Mouse (Mus musculus): ENCODE data around the gene Scaper. TPM values are rescaled to one million over a fixed set of nuclear protein-coding genes. Genes with fewer than 3 reads are reported as not detected.

Gene Scaper
- polyA plus RNA-seq, 1 experiment: 1.5 TPM

DNA sequence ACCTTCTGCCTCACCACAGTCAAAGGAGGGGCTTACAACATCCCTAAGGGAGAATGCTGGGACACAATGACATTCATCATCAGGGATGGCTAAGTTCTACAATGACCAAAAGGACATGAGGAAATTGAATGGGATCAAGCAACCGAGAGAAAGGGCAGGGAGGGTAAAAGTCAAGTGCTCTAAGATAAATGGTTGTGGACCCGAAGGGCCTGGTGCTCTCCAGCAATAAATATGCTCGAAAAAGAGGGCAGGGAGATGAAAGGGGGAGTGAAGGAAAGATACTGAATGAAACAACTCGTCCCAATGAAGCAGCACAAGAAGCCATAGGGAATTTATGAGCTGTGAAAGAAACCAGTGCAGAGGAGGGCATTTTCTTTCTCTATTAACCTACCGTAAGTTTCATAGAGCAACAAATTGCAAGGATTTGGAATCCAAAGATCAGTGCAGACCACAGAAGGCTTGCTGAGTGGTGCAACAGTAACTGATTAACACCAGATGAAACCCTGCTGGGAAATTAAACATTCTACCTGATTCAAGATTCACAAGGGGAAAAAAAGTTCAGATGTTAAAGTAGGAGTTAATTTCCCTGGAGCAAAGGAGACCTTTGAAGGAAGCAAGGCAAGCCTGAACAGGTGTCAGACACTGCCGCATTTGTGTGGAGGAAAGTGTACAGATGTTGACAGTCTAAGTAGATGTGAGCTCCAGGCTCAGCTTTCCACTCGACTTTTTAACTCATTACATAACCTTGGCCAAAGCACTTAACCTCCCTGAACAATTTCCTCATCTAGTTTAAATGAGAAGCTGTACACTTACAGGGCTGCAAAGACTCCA, 329.0 kb downstream of the Scaper start:
- no peak for TF ChIP-seq POLR2A (IDR thresholded peaks at IDR 0.05; ENCODE audit: insufficient read length, low read depth)
- no peak for TF ChIP-seq MYOD1 (IDR thresholded peaks at IDR 0.05; ENCODE audit: control insufficient read depth in 1 of 3, insufficient read length in 2 of 3, low read depth in 2 of 3)
- no peak for TF ChIP-seq MYOG (IDR thresholded peaks at IDR 0.05; ENCODE audit: control insufficient read depth in 1 of 3, insufficient read depth in 1 of 3, insufficient read length in 2 of 3, low read depth in 2 of 3)
- Histone ChIP-seq H3K36me3 (ENCODE audit: control insufficient read depth, insufficient read depth) (no peaks in the 10 kb centered on the region), H3ac (ENCODE audit: control insufficient read depth, insufficient read length) (no peak overlapping the region), H3K4me2 (ENCODE audit: low read depth) (no peak overlapping the region), H3K27me3 (ENCODE audit: control insufficient read depth, insufficient read depth, insufficient read length) (no peaks in the 10 kb centered on the region), H3K79me2 (ENCODE audit: control insufficient read depth, insufficient read depth) (no peaks in the 10 kb centered on the region), H3K4me3 (no peak overlapping the region)

DNA sequence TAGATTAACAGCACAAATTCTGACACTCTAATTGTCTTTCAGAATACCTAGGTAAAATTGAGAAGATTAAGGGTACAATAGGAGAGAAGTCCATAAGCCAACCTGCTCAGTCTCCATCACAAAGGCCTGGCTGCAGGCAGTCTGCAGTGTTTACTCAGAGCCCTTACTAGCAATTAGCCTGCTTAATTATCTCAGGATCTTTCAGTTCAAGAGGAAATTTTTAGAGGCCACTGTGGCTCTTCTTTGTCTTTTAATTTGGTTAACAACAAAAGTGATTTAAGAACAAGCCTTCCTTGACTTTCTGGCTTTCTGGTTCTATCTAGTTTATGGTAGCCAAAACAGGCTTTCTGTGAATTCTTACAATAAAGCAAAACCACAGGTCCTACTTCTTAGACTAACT, 339.3 kb downstream of the Scaper start:
- Histone ChIP-seq H3K79me2 (ENCODE audit: control insufficient read depth, insufficient read depth) (no peaks in the 10 kb centered on the region), H3K36me3 (ENCODE audit: control insufficient read depth, insufficient read depth) (no peaks in the 10 kb centered on the region), H3ac (ENCODE audit: control insufficient read depth, insufficient read length) (no peak overlapping the region), H3K4me3 (no peak overlapping the region), H3K27me3 (ENCODE audit: control insufficient read depth, insufficient read depth, insufficient read length) (no peaks in the 10 kb centered on the region), H3K4me2 (ENCODE audit: low read depth) (no peak overlapping the region)
- TF ChIP-seq MYOG (IDR thresholded peaks at IDR 0.05; ENCODE audit: control insufficient read depth in 1 of 3, insufficient read depth in 1 of 3, insufficient read length in 2 of 3, low read depth in 2 of 3): no peak

DNA sequence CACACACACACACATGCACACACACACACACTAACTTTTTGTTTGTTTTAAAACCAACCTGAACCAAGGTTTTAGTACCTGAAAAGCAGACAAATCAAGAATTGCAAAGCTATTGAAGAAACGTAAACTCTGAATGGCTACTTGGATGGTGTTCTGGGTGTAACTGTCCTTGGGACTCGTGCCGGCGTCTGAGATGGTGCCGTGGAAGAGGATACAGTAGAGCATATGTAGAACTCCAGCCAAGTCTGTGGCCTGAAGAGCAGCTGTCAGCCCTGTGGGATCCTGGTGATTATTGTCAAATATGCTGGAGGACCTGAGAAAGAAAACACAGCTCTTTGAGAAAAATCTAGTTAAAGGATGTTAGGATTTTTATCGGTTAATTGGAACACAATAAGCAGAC, 351.8 kb downstream of the Scaper start:
- Histone ChIP-seq H3K79me2 (ENCODE audit: control insufficient read depth, insufficient read depth) (no peaks in the 10 kb centered on the region), H3ac (ENCODE audit: control insufficient read depth, insufficient read length) (no peak overlapping the region), H3K36me3 (ENCODE audit: control insufficient read depth, insufficient read depth) (no peaks in the 10 kb centered on the region), H3K27me3 (ENCODE audit: control insufficient read depth, insufficient read depth, insufficient read length) (no peaks in the 10 kb centered on the region), H3K4me3 (no peak overlapping the region), H3K4me2 (ENCODE audit: low read depth) (no peak overlapping the region)
- TF ChIP-seq MYOG (IDR thresholded peaks at IDR 0.05; ENCODE audit: control insufficient read depth in 1 of 3, insufficient read depth in 1 of 3, insufficient read length in 2 of 3, low read depth in 2 of 3) (no peak), MYOD1 (IDR thresholded peaks at IDR 0.05; ENCODE audit: control insufficient read depth in 1 of 3, insufficient read length in 2 of 3, low read depth in 2 of 3) (peak in 1 of 3 experiments; percentile 36)

DNA sequence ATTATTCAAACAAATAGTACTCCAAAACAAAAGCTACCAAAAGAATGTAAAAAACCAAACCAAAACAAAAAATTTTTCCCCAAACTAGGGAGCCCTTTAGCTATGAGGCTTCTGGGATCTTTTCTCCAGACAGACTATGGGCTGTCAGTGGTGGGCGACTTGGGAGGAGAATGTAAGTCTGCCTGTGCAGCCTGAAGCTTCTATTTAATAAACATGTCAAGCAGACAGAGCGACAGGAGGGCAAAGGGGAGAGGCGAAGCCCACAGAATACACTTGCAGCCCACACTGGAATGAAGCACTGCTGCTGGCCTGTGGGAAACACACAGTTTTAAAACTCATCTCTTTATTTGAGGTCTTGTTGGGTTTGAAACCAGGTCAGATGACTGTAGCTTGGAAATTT, 356.5 kb downstream of the Scaper start:
- H3K4me3 ChIP-seq: no peak overlapping the region
- no peaks in the 10 kb centered on the region for H3K36me3 ChIP-seq (ENCODE audit: control insufficient read depth, insufficient read depth)
- H3K27me3 ChIP-seq (ENCODE audit: control insufficient read depth, insufficient read depth, insufficient read length): no peaks in the 10 kb centered on the region
- no peak overlapping the region for H3ac ChIP-seq (ENCODE audit: control insufficient read depth, insufficient read length)
- no peak for TF ChIP-seq MAX (IDR thresholded peaks at IDR 0.05; ENCODE audit: low read depth)
- no peak for TF ChIP-seq REST (IDR thresholded peaks at IDR 0.05; ENCODE audit: insufficient read depth, insufficient read length)
- no peak for TF ChIP-seq SRF (IDR thresholded peaks at IDR 0.05; ENCODE audit: control insufficient read depth, insufficient read length, low read depth)
- TF ChIP-seq TCF3 (IDR thresholded peaks at IDR 0.05; ENCODE audit: insufficient read length, low read depth): no peak
- TF ChIP-seq POLR2A (IDR thresholded peaks at IDR 0.05; ENCODE audit: insufficient read length, low read depth): no peak
- no peak for TF ChIP-seq POLR2AphosphoS2 (IDR thresholded peaks at IDR 0.05; ENCODE audit: insufficient read length, low read depth)
- TF ChIP-seq E2F4 (IDR thresholded peaks at IDR 0.05; ENCODE audit: insufficient read depth): no peak
- TF ChIP-seq CEBPB (IDR thresholded peaks at IDR 0.05; ENCODE audit: insufficient read depth, poor library complexity, severe bottlenecking): no peak
- TF ChIP-seq MYOD1 (IDR thresholded peaks at IDR 0.05; ENCODE audit: control insufficient read depth in 1 of 3, insufficient read length in 2 of 3, low read depth in 2 of 3): no peak
- TF ChIP-seq TCF12 (IDR thresholded peaks at IDR 0.05; ENCODE audit: insufficient read depth, poor library complexity, severe bottlenecking): no peak
- TF ChIP-seq MYOG (IDR thresholded peaks at IDR 0.05; ENCODE audit: control insufficient read depth in 1 of 3, insufficient read depth in 1 of 3, insufficient read length in 2 of 3, low read depth in 2 of 3): no peak
- TF ChIP-seq USF1 (IDR thresholded peaks at IDR 0.05; ENCODE audit: low read depth): no peak
- H3K4me2 ChIP-seq (ENCODE audit: low read depth): no peak overlapping the region
- H3K79me2 ChIP-seq (ENCODE audit: control insufficient read depth, insufficient read depth): no peaks in the 10 kb centered on the region

DNA sequence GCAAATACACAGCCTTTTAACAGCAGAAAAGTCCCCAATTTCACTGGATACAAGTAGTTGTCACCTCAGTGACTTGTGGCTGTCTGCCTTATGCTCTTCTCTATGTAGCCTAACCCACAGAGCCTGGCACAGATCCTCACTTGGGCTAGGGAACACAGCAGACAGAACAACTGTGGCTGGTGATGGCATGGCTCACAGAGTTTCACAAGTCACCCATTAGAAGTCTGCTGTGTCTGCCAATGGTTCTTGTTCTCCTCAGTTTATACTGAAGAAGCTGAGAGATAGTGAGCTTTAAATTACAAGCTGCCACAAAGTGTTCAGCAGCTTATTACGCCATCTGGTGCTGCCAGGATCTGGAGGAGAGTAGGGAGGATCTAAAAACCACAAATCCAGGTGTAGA, 361.3 kb downstream of the Scaper start:
- H3K4me3 ChIP-seq: no peak overlapping the region
- no peak overlapping the region for H3K4me2 ChIP-seq (ENCODE audit: low read depth)
- no peak overlapping the region for H3ac ChIP-seq (ENCODE audit: control insufficient read depth, insufficient read length)
- no peaks in the 10 kb centered on the region for H3K27me3 ChIP-seq (ENCODE audit: control insufficient read depth, insufficient read depth, insufficient read length)
- no peak for TF ChIP-seq POLR2AphosphoS2 (IDR thresholded peaks at IDR 0.05; ENCODE audit: insufficient read length, low read depth)
- TF ChIP-seq MYOG (IDR thresholded peaks at IDR 0.05; ENCODE audit: control insufficient read depth in 1 of 3, insufficient read depth in 1 of 3, insufficient read length in 2 of 3, low read depth in 2 of 3): peak in 1 of 3 experiments; percentile 10
- no peaks in the 10 kb centered on the region for H3K36me3 ChIP-seq (ENCODE audit: control insufficient read depth, insufficient read depth)
- no peaks in the 10 kb centered on the region for H3K79me2 ChIP-seq (ENCODE audit: control insufficient read depth, insufficient read depth)

DNA sequence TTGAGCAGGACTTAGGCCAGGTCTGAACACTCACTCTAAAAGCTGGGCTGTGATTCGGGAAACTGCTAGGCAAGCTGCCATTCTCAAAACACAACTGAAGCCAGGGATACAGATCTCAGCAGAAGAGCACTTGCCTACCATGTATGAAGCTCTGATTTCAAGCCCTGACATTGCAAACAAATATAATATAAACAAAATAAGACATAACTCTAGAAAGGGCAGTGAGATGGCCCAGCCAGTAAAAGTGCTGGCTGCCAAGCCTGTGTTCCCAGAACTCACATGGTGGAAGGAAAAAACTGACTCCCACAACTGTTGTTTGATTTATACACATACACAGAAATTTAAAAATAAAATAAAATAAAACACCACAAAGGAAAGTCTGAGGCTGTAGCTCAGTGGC, 366.8 kb downstream of the Scaper start:
- TF ChIP-seq SRF (IDR thresholded peaks at IDR 0.05; ENCODE audit: control insufficient read depth, insufficient read length, low read depth): no peak
- no peak for TF ChIP-seq POLR2AphosphoS2 (IDR thresholded peaks at IDR 0.05; ENCODE audit: insufficient read length, low read depth)
- no peak for TF ChIP-seq E2F4 (IDR thresholded peaks at IDR 0.05; ENCODE audit: insufficient read depth)
- TF ChIP-seq USF1 (IDR thresholded peaks at IDR 0.05; ENCODE audit: low read depth): no peak
- TF ChIP-seq MYOG (IDR thresholded peaks at IDR 0.05; ENCODE audit: control insufficient read depth in 1 of 3, insufficient read depth in 1 of 3, insufficient read length in 2 of 3, low read depth in 2 of 3): no peak
- no peak for TF ChIP-seq TCF12 (IDR thresholded peaks at IDR 0.05; ENCODE audit: insufficient read depth, poor library complexity, severe bottlenecking)
- TF ChIP-seq REST (IDR thresholded peaks at IDR 0.05; ENCODE audit: insufficient read depth, insufficient read length): no peak
- TF ChIP-seq CEBPB (IDR thresholded peaks at IDR 0.05; ENCODE audit: insufficient read depth, poor library complexity, severe bottlenecking): no peak
- no peak for TF ChIP-seq MAX (IDR thresholded peaks at IDR 0.05; ENCODE audit: low read depth)
- no peak for TF ChIP-seq TCF3 (IDR thresholded peaks at IDR 0.05; ENCODE audit: insufficient read length, low read depth)
- no peaks in the 10 kb centered on the region for H3K79me2 ChIP-seq (ENCODE audit: control insufficient read depth, insufficient read depth)
- no peak overlapping the region for H3K4me3 ChIP-seq
- no peak overlapping the region for H3K4me2 ChIP-seq (ENCODE audit: low read depth)
- H3K27me3 ChIP-seq (ENCODE audit: control insufficient read depth, insufficient read depth, insufficient read length): no peaks in the 10 kb centered on the region
- H3ac ChIP-seq (ENCODE audit: control insufficient read depth, insufficient read length): no peak overlapping the region
- no peaks in the 10 kb centered on the region for H3K36me3 ChIP-seq (ENCODE audit: control insufficient read depth, insufficient read depth)

Data from myocyte (in vitro differentiated cells).